Mouse (Mus musculus): Measurements from ENCODE around the gene Ryk.

The Ryk gene

GRCm38 (mm10) chr9:102834742-102835591 lies at the start of gene Ryk:
TSS of gene Ryk (plus strand) at chr9:102834917.
- DNase-seq, result peak; percentile 83

GRCm38 (mm10) chr9:102789491-102789890 lies 45.2 kb upstream of the Ryk start:
- no peak for DNase-seq

- no peak for DNase-seq
These were observed 42.9 kb upstream of the Ryk start for GRCm38 (mm10) chr9:102791845-102792244.

GRCm38 (mm10) chr9:102792836-102793235 lies 41.9 kb upstream of the Ryk start:
- no peak for DNase-seq

- no peak for DNase-seq
These were observed 41.4 kb upstream of the Ryk start for GRCm38 (mm10) chr9:102793286-102793809.

GRCm38 (mm10) chr9:102798406-102798805 lies 36.3 kb upstream of the Ryk start:
- DNase-seq, result no peak

GRCm38 (mm10) chr9:102806056-102806573 lies 28.6 kb upstream of the Ryk start:
- DNase-seq, result no peak

GRCm38 (mm10) chr9:102811192-102811591 lies 23.5 kb upstream of the Ryk start:
- DNase-seq, result no peak

GRCm38 (mm10) chr9:102818228-102818627 lies 16.5 kb upstream of the Ryk start:
- no peak for DNase-seq

- DNase-seq, result no peak
These were observed 6.1 kb upstream of the Ryk start for GRCm38 (mm10) chr9:102828604-102829003.

- DNase-seq, result no peak
These were observed 3.2 kb upstream of the Ryk start for GRCm38 (mm10) chr9:102831541-102831940.

GRCm38 (mm10) chr9:102834414-102834741 lies 339 bp upstream of the Ryk start:
- DNase-seq, result no peak

GRCm38 (mm10) chr9:102836279-102836678 lies 1.6 kb downstream of the Ryk start:
- no peak for DNase-seq

- DNase-seq, result peak; percentile 36
These were observed 6.4 kb downstream of the Ryk start for GRCm38 (mm10) chr9:102840792-102841778.

GRCm38 (mm10) chr9:102841832-102842231 lies 7.1 kb downstream of the Ryk start:
- DNase-seq, result no peak

- no peak for DNase-seq
These were observed 7.8 kb downstream of the Ryk start for GRCm38 (mm10) chr9:102842498-102842897.

GRCm38 (mm10) chr9:102843577-102843976 lies 8.9 kb downstream of the Ryk start:
- no peak for DNase-seq

GRCm38 (mm10) chr9:102845851-102846250 lies 11.1 kb downstream of the Ryk start:
- no peak for DNase-seq

- DNase-seq, result no peak
These were observed 11.6 kb downstream of the Ryk start for GRCm38 (mm10) chr9:102846348-102846747.

- no peak for DNase-seq
These were observed 17.6 kb downstream of the Ryk start for GRCm38 (mm10) chr9:102852076-102853022.

GRCm38 (mm10) chr9:102857856-102858255 lies 23.1 kb downstream of the Ryk start:
- DNase-seq, result no peak

GRCm38 (mm10) chr9:102858283-102858682 lies 23.6 kb downstream of the Ryk start:
- no peak for DNase-seq
